Mouse (Mus musculus): Measurements from ENCODE around the gene Plcd1. TPM values are rescaled to one million over a fixed set of nuclear protein-coding genes. Genes with fewer than 3 reads are reported as not detected.

The Plcd1 gene
- polyA plus RNA-seq (2015; fragmentation: Nextera tagmentation; extraction: Ambion mirVana): 15.8 and 16.5 TPM in 2 replicates

GRCm38 (mm10) chr9:119093419-119094295 is at the start of gene Plcd1:
Plcd1 (minus strand) TSS chr9:119093502.
- Histone ChIP-seq H3K9ac (peak within 1 kb of the TSS; percentile 83), H3K27me3 (replicated peaks) (peaks cover 21% of the 10 kb centered on the region), H3K27ac (replicated peaks) (peak within 1 kb of the TSS; percentile 73), H3K9me3 (no peaks in the 10 kb centered on the region), H3K4me2 (peak within 1 kb of the TSS; percentile 92), H3K4me1 (peaks cover 38% of the 10 kb centered on the region), H3K36me3 (no peaks in the 10 kb centered on the region), H3K4me3 (peak within 1 kb of the TSS; percentile 68)
- ATAC-seq (ENCODE audit: extremely low read depth, insufficient number of reproducible peaks, low FRiP score, low TSS enrichment): peak; percentile 78; the same call in 1 of the 2 replicates
- WGBS: 9% methylated on average over 45 of the region's 45 CpGs

GRCm38 (mm10) chr9:119142066-119142465 is 48.8 kb upstream of the Plcd1 start:
- no peak for ATAC-seq (ENCODE audit: extremely low read depth, insufficient number of reproducible peaks, low FRiP score, low TSS enrichment)
- Histone ChIP-seq H3K4me3 (no peak overlapping the region), H3K4me2 (no peak overlapping the region), H3K27me3 (replicated peaks) (no peaks in the 10 kb centered on the region), H3K9ac (no peak overlapping the region), H3K9me3 (no peaks in the 10 kb centered on the region), H3K36me3 (no peaks in the 10 kb centered on the region), H3K27ac (replicated peaks) (no peak overlapping the region), H3K4me1 (peaks cover 9% of the 10 kb centered on the region; the same call in 1 of the 2 replicates)
- WGBS: 67% methylated on average over 5 of the region's 5 CpGs

GRCm38 (mm10) chr9:119138836-119139235 is 45.5 kb upstream of the Plcd1 start:
- H3K9ac ChIP-seq: no peak overlapping the region
- H3K9me3 ChIP-seq: no peaks in the 10 kb centered on the region
- no peak overlapping the region for H3K27ac ChIP-seq (replicated peaks)
- WGBS: 71% methylated on average over 2 of the region's 2 CpGs
- ATAC-seq (ENCODE audit: extremely low read depth, insufficient number of reproducible peaks, low FRiP score, low TSS enrichment): no peak
- H3K4me3 ChIP-seq: no peak overlapping the region
- H3K4me1 ChIP-seq: peaks cover 9% of the 10 kb centered on the region; the same call in 1 of the 2 replicates
- no peaks in the 10 kb centered on the region for H3K36me3 ChIP-seq
- H3K27me3 ChIP-seq (replicated peaks): no peaks in the 10 kb centered on the region
- no peak overlapping the region for H3K4me2 ChIP-seq

GRCm38 (mm10) chr9:119130692-119131091 is 37.4 kb upstream of the Plcd1 start:
- Histone ChIP-seq H3K4me2 (no peak overlapping the region), H3K9me3 (no peaks in the 10 kb centered on the region), H3K9ac (no peak overlapping the region), H3K36me3 (no peaks in the 10 kb centered on the region), H3K27ac (replicated peaks) (no peak overlapping the region), H3K4me3 (no peak overlapping the region), H3K27me3 (replicated peaks) (no peaks in the 10 kb centered on the region; the same call in 1 of the 2 replicates), H3K4me1 (no peaks in the 10 kb centered on the region)
- ATAC-seq (ENCODE audit: extremely low read depth, insufficient number of reproducible peaks, low FRiP score, low TSS enrichment): no peak
- WGBS: 53% methylated on average over 5 of the region's 5 CpGs

- 76% methylated on average over 12 of the region's 12 CpGs for WGBS
Measured at GRCm38 (mm10) chr9:119128436-119129181, 35.3 kb upstream of the Plcd1 start.

GRCm38 (mm10) chr9:119122596-119123369 is 29.5 kb upstream of the Plcd1 start:
- Histone ChIP-seq H3K27ac (replicated peaks) (no peak overlapping the region), H3K4me1 (no peaks in the 10 kb centered on the region), H3K9ac (no peak overlapping the region), H3K9me3 (no peaks in the 10 kb centered on the region), H3K27me3 (replicated peaks) (no peaks in the 10 kb centered on the region; the same call in 1 of the 2 replicates), H3K36me3 (no peaks in the 10 kb centered on the region), H3K4me2 (no peak overlapping the region), H3K4me3 (no peak overlapping the region)
- ATAC-seq (ENCODE audit: extremely low read depth, insufficient number of reproducible peaks, low FRiP score, low TSS enrichment): no peak
- 77% methylated on average over 18 of the region's 18 CpGs for WGBS

More at GRCm38 (mm10) chr9:119128436-119129181, 35.3 kb upstream of the Plcd1 start:
- Histone ChIP-seq H3K4me2 (no peak overlapping the region), H3K9me3 (no peaks in the 10 kb centered on the region), H3K9ac (no peak overlapping the region), H3K4me3 (no peak overlapping the region), H3K27ac (replicated peaks) (no peak overlapping the region), H3K27me3 (replicated peaks) (no peaks in the 10 kb centered on the region; the same call in 1 of the 2 replicates), H3K36me3 (no peaks in the 10 kb centered on the region), H3K4me1 (no peaks in the 10 kb centered on the region)
- ATAC-seq (ENCODE audit: extremely low read depth, insufficient number of reproducible peaks, low FRiP score, low TSS enrichment): no peak

GRCm38 (mm10) chr9:119120168-119120560 is 26.9 kb upstream of the Plcd1 start:
- Histone ChIP-seq H3K36me3 (no peaks in the 10 kb centered on the region), H3K27me3 (replicated peaks) (no peaks in the 10 kb centered on the region), H3K27ac (replicated peaks) (no peak overlapping the region), H3K9ac (no peak overlapping the region), H3K4me3 (no peak overlapping the region), H3K4me2 (no peak overlapping the region), H3K4me1 (no peaks in the 10 kb centered on the region), H3K9me3 (no peaks in the 10 kb centered on the region)
- 60% methylated on average over 3 of the region's 3 CpGs for WGBS
- no peak for ATAC-seq (ENCODE audit: extremely low read depth, insufficient number of reproducible peaks, low FRiP score, low TSS enrichment)

GRCm38 (mm10) chr9:119119409-119120167 is 26.3 kb upstream of the Plcd1 start:
- Histone ChIP-seq H3K4me3 (no peak overlapping the region), H3K27ac (replicated peaks) (no peak overlapping the region), H3K4me1 (no peaks in the 10 kb centered on the region), H3K9ac (no peak overlapping the region), H3K36me3 (no peaks in the 10 kb centered on the region), H3K9me3 (no peaks in the 10 kb centered on the region), H3K4me2 (no peak overlapping the region), H3K27me3 (replicated peaks) (no peaks in the 10 kb centered on the region)
- 87% methylated on average over 19 of the region's 19 CpGs for WGBS
- no peak for ATAC-seq (ENCODE audit: extremely low read depth, insufficient number of reproducible peaks, low FRiP score, low TSS enrichment)

- Histone ChIP-seq H3K4me1 (peaks cover 6% of the 10 kb centered on the region; the same call in 1 of the 2 replicates), H3K4me2 (no peak overlapping the region), H3K9me3 (no peaks in the 10 kb centered on the region), H3K4me3 (no peak overlapping the region), H3K27me3 (replicated peaks) (no peaks in the 10 kb centered on the region), H3K9ac (no peak overlapping the region), H3K36me3 (no peaks in the 10 kb centered on the region), H3K27ac (replicated peaks) (no peak overlapping the region)
- no peak for ATAC-seq (ENCODE audit: extremely low read depth, insufficient number of reproducible peaks, low FRiP score, low TSS enrichment)
- 81% methylated on average over 17 of the region's 17 CpGs for WGBS
Measured at GRCm38 (mm10) chr9:119114911-119115310, 21.6 kb upstream of the Plcd1 start.

- H3K36me3 ChIP-seq: no peaks in the 10 kb centered on the region
- no peak overlapping the region for H3K4me3 ChIP-seq
- H3K27ac ChIP-seq (replicated peaks): no peak overlapping the region
- no peak for ATAC-seq (ENCODE audit: extremely low read depth, insufficient number of reproducible peaks, low FRiP score, low TSS enrichment)
- no peaks in the 10 kb centered on the region for H3K9me3 ChIP-seq
- no peak overlapping the region for H3K4me2 ChIP-seq
- peaks cover 6% of the 10 kb centered on the region; the same call in 1 of the 2 replicates for H3K4me1 ChIP-seq
- 53% methylated on average over 3 of the region's 3 CpGs for WGBS
- H3K9ac ChIP-seq: no peak overlapping the region
- no peaks in the 10 kb centered on the region for H3K27me3 ChIP-seq (replicated peaks)
Measured at GRCm38 (mm10) chr9:119110640-119111039, 17.3 kb upstream of the Plcd1 start.

Data from heart, embryonic 13.5 days (tissue).